Comparison of ENCODE assay signal across 8 mouse cellular contexts in genomic region chr5:141240841-141241543, GRCm38 (mm10). TPM values are rescaled to one million over a fixed set of nuclear protein-coding genes. Genes with fewer than 3 reads are reported as not detected.
A peak's percentile ranks its signal among the peaks of the same experiment; 100 is the strongest.
DNase-seq lines count a peak whose midpoint lies in the region; ATAC-seq lines count a peak whose summit lies in the region.

Gene Sdk1 (plus strand): TSS chr5:141241490.

- H3K27ac ChIP-seq in intestine, embryonic 16.5 days (ENCODE audit: low read length) = peak within 1 kb of the TSS; percentile 51

- WGBS in intestine, embryonic 16.5 days = under 1% methylated on average over 76 of the region's 77 CpGs

- H3K4me2 ChIP-seq in intestine, embryonic 16.5 days (ENCODE audit: low read depth, low read length) = peak within 1 kb of the TSS; percentile 95

- H3K9ac ChIP-seq in intestine, embryonic 16.5 days (ENCODE audit: low read depth, low read length) = peak within 1 kb of the TSS; percentile 76

- peak within 1 kb of the TSS; percentile 68 for H3K4me3 ChIP-seq in intestine, embryonic 16.5 days (ENCODE audit: low read length)

- no peaks in the 10 kb centered on the region for H3K36me3 ChIP-seq in intestine, embryonic 16.5 days (ENCODE audit: control insufficient read depth, insufficient read depth, low read length)

- no peaks in the 10 kb centered on the region for H3K9me3 ChIP-seq in intestine, embryonic 16.5 days (ENCODE audit: control insufficient read depth, low read length)

- H3K27me3 ChIP-seq in intestine, embryonic 16.5 days (replicated peaks; ENCODE audit: control insufficient read depth, insufficient read depth, low read length) = peaks cover 20% of the 10 kb centered on the region

- intact Hi-C loops in left cerebral cortex, postnatal 25 days (cut with DNase I) = loop anchor here (5.0 kb wide), 3 partner anchors 71 to 1076 kb away; no protein-coding TSS in a partner anchor

- H3K4me1 ChIP-seq in intestine, embryonic 16.5 days (ENCODE audit: control insufficient read depth, insufficient read depth, low read length) = peaks cover 18% of the 10 kb centered on the region

- peak; percentile 98 for DNase-seq in adrenal gland, postnatal 25 days
- peak; percentile 96 for DNase-seq in embryo, embryonic 11.5 days (ENCODE audit: low read depth, low spot score)
- DNase-seq in gonadal fat pad, adult 2 months (ENCODE audit: low read depth) = peak; percentile 20
- DNase-seq in left cerebral cortex, postnatal 25 days (ENCODE audit: low spot score in 2 of 2) = peak; percentile 93 to 95
- DNase-seq in mesoderm, embryonic 11.5 days (ENCODE audit: low read depth, low spot score) = peak; percentile 96
- peak; percentile 85 to 91 for DNase-seq in right cerebral cortex, postnatal 36 days (ENCODE audit: low spot score in 2 of 2)
- DNase-seq in urinary bladder, postnatal 36 days (ENCODE audit: low spot score in 2 of 2) = peak; percentile 92 to 94

- peak; percentile 98 for ATAC-seq in intestine, embryonic 16.5 days

RNA-seq across cellular contexts. Expression of gene Sdk1, which starts in this region (rescaled TPM):
- total RNA-seq in adrenal gland, postnatal 25 days (2021) = 9.8 and 18.3 TPM in 2 replicates
- 5.5 and 5.7 TPM in 2 replicates for polyA plus RNA-seq in gonadal fat pad, adult 2 months (2012; rRNA removed)
- polyA plus RNA-seq in intestine, embryonic 16.5 days (2015; fragmentation: Nextera tagmentation; extraction: Ambion mirVana) = 1.7 and 2.0 TPM in 2 replicates
- 10 to 100 TPM; 14.2 to 14.3 TPM for total RNA-seq in left cerebral cortex, postnatal 25 days (2021)

Comparison
In these comparisons a context has a peak if more than half of its experiments do, and no peak if none do; other contexts are left out.
1. Peak in every context shown above with its lines: DNase-seq, ATAC-seq, H3K4me3 ChIP-seq and H3K27ac ChIP-seq.
2. DNase-seq: peak in every context shown above with its lines; median percentile 98 in adrenal gland, postnatal 25 days; 96 in embryo, embryonic 11.5 days; 96 in mesoderm, embryonic 11.5 days; 94 in left cerebral cortex, postnatal 25 days; 93 in urinary bladder, postnatal 36 days; 88 in right cerebral cortex, postnatal 36 days; 20 in gonadal fat pad, adult 2 months.